Mouse (Mus musculus): ENCODE measurements around the gene Ap1s2. TPM values are rescaled to one million over a fixed set of nuclear protein-coding genes. Genes with fewer than 3 reads are reported as not detected.

The Ap1s2 gene
- total and polyA plus RNA-seq, 3 experiments: 9.3 to 10.1 TPM; not detected in 1

GRCm38 (mm10) chrX:163875932-163876331 lies 32.9 kb upstream of the Ap1s2 start:
- Histone ChIP-seq H3K27ac (ENCODE audit: control insufficient read depth, low read depth, low read length) (no peak overlapping the region), H3K9ac (ENCODE audit: control insufficient read depth, low read depth, low read length, poor library complexity, severe bottlenecking) (no peak overlapping the region), H3K9me3 (replicated peaks; ENCODE audit: insufficient read depth, low read length) (no peaks in the 10 kb centered on the region), H3K36me3 (ENCODE audit: control insufficient read depth in 1 of 2, insufficient read depth in 2 of 2, low read length in 2 of 2) (no peaks in the 10 kb centered on the region), H3K79me2 (ENCODE audit: control insufficient read depth, insufficient read depth, low read length, poor library complexity) (no peaks in the 10 kb centered on the region), H3K4me1 (ENCODE audit: control insufficient read depth in 1 of 2, insufficient read depth in 2 of 2, low read length in 2 of 2) (no peaks in the 10 kb centered on the region), H3K27me3 (ENCODE audit: control insufficient read depth in 1 of 2, insufficient read depth in 2 of 2, low read length in 2 of 2) (no peaks in the 10 kb centered on the region), H3K4me3 (ENCODE audit: control insufficient read depth in 1 of 2, insufficient read depth in 1 of 2, low read depth in 2 of 2, low read length in 2 of 2) (no peak overlapping the region)
- DNase-seq (ENCODE audit: low read depth, low spot score): no peak
- TF ChIP-seq SMC3 (IDR thresholded peaks at IDR 0.05; ENCODE audit: low read depth, low read length) (no peak), CHD2 (IDR thresholded peaks at IDR 0.05; ENCODE audit: low read length) (no peak), MXI1 (IDR thresholded peaks at IDR 0.05; ENCODE audit: low read depth, low read length) (no peak), USF2 (IDR thresholded peaks at IDR 0.05; ENCODE audit: borderline replicate concordance in 1 of 2, insufficient read depth in 1 of 2, low read depth in 1 of 2, low read length in 2 of 2) (no peak), POLR2AphosphoS5 (IDR thresholded peaks at IDR 0.05; ENCODE audit: borderline replicate concordance, low read depth, low read length) (no peak), MEF2A (IDR thresholded peaks at IDR 0.05; ENCODE audit: extremely low read depth, insufficient replicate concordance, low read depth, low read length, poor library complexity, severe bottlenecking) (no peak), MAX (IDR thresholded peaks at IDR 0.05; ENCODE audit: low read length) (no peak), ETS1 (IDR thresholded peaks at IDR 0.05; ENCODE audit: low read depth, low read length) (no peak), ZC3H11A (IDR thresholded peaks at IDR 0.05; ENCODE audit: low read depth, low read length) (no peak), RCOR1 (IDR thresholded peaks at IDR 0.05; ENCODE audit: low read depth, low read length) (no peak), MYB (IDR thresholded peaks at IDR 0.05; ENCODE audit: low read depth, low read length) (no peak)

GRCm38 (mm10) chrX:163876636-163877035 lies 32.2 kb upstream of the Ap1s2 start:
- H3K9me3 ChIP-seq (replicated peaks; ENCODE audit: insufficient read depth, low read length): no peaks in the 10 kb centered on the region
- H3K79me2 ChIP-seq (ENCODE audit: control insufficient read depth, insufficient read depth, low read length, poor library complexity): no peaks in the 10 kb centered on the region
- no peak overlapping the region for H3K9ac ChIP-seq (ENCODE audit: control insufficient read depth, low read depth, low read length, poor library complexity, severe bottlenecking)
- H3K27ac ChIP-seq (ENCODE audit: control insufficient read depth, low read depth, low read length): no peak overlapping the region
- no peak for DNase-seq (ENCODE audit: low read depth, low spot score)
- no peaks in the 10 kb centered on the region for H3K4me1 ChIP-seq (ENCODE audit: control insufficient read depth in 1 of 2, insufficient read depth in 2 of 2, low read length in 2 of 2)
- TF ChIP-seq MAZ (IDR thresholded peaks at IDR 0.05; ENCODE audit: low read depth, low read length) (no peak), MXI1 (IDR thresholded peaks at IDR 0.05; ENCODE audit: low read depth, low read length) (no peak), TAL1 (IDR thresholded peaks at IDR 0.05; ENCODE audit: low read length) (no peak), USF2 (IDR thresholded peaks at IDR 0.05; ENCODE audit: borderline replicate concordance in 1 of 2, insufficient read depth in 1 of 2, low read depth in 1 of 2, low read length in 2 of 2) (no peak), CHD2 (IDR thresholded peaks at IDR 0.05; ENCODE audit: low read length) (no peak)
- H3K27me3 ChIP-seq (ENCODE audit: control insufficient read depth in 1 of 2, insufficient read depth in 2 of 2, low read length in 2 of 2): no peaks in the 10 kb centered on the region
- H3K4me3 ChIP-seq (ENCODE audit: control insufficient read depth in 1 of 2, insufficient read depth in 1 of 2, low read depth in 2 of 2, low read length in 2 of 2): no peak overlapping the region
- no peaks in the 10 kb centered on the region for H3K36me3 ChIP-seq (ENCODE audit: control insufficient read depth in 1 of 2, insufficient read depth in 2 of 2, low read length in 2 of 2)

GRCm38 (mm10) chrX:163879039-163879438 lies 29.8 kb upstream of the Ap1s2 start:
- no peak for TF ChIP-seq EP300 (IDR thresholded peaks at IDR 0.05; ENCODE audit: low read depth in 1 of 2, low read length in 2 of 2)
- H3K9ac ChIP-seq (ENCODE audit: control insufficient read depth, low read depth, low read length, poor library complexity, severe bottlenecking): no peak overlapping the region
- no peaks in the 10 kb centered on the region for H3K9me3 ChIP-seq (replicated peaks; ENCODE audit: insufficient read depth, low read length)
- H3K36me3 ChIP-seq (ENCODE audit: control insufficient read depth in 1 of 2, insufficient read depth in 2 of 2, low read length in 2 of 2): no peaks in the 10 kb centered on the region
- DNase-seq (ENCODE audit: low read depth, low spot score): no peak
- H3K4me3 ChIP-seq (ENCODE audit: control insufficient read depth in 1 of 2, insufficient read depth in 1 of 2, low read depth in 2 of 2, low read length in 2 of 2): no peak overlapping the region
- no peaks in the 10 kb centered on the region for H3K4me1 ChIP-seq (ENCODE audit: control insufficient read depth in 1 of 2, insufficient read depth in 2 of 2, low read length in 2 of 2)
- no peaks in the 10 kb centered on the region; a peak in 2 of 4 replicates for H3K27me3 ChIP-seq (ENCODE audit: control insufficient read depth in 1 of 2, insufficient read depth in 2 of 2, low read length in 2 of 2)
- H3K79me2 ChIP-seq (ENCODE audit: control insufficient read depth, insufficient read depth, low read length, poor library complexity): no peaks in the 10 kb centered on the region
- H3K27ac ChIP-seq (ENCODE audit: control insufficient read depth, low read depth, low read length): no peak overlapping the region

Data from MEL (cell line).